Mouse (Mus musculus): ENCODE measurements around the gene Trim11. TPM values are rescaled to one million over a fixed set of nuclear protein-coding genes. Genes with fewer than 3 reads are reported as not detected.

The Trim11 gene
- total and polyA plus RNA-seq, 2 experiments from 2014 or later, result 26.0 to 36.8 TPM

- DNase-seq (ENCODE audit: low spot score) (no peak), ATAC-seq (ENCODE audit: insufficient read depth, low read depth) (no peak)
- H3K4me3 ChIP-seq (ENCODE audit: low read depth, low read length), result no peak overlapping the region
- H3K9me3 ChIP-seq (replicated peaks; ENCODE audit: control insufficient read depth, low read length), result no peaks in the 10 kb centered on the region
- peaks cover 5% of the 10 kb centered on the region; the same call in 1 of the 2 replicates for H3K27me3 ChIP-seq (ENCODE audit: control insufficient read depth, insufficient read depth, low read length)
- 37% methylated on average over 17 of the region's 17 CpGs for WGBS
- no peak overlapping the region for H3K9ac ChIP-seq (replicated peaks; ENCODE audit: low read depth, low read length)
- no peak overlapping the region for H3K4me2 ChIP-seq (ENCODE audit: low read depth, low read length)
- no peak overlapping the region for H3K27ac ChIP-seq (ENCODE audit: low read depth)
- H3K36me3 ChIP-seq (replicated peaks; ENCODE audit: control insufficient read depth, insufficient read depth, low read length), result no peaks in the 10 kb centered on the region
- TF ChIP-seq EP300 (IDR thresholded peaks at IDR 0.05; ENCODE audit: low read depth), result no peak
- H3K4me1 ChIP-seq (ENCODE audit: control insufficient read depth, insufficient read depth), result no peaks in the 10 kb centered on the region
These were observed 14.3 kb upstream of the Trim11 start for GRCm38 (mm10) chr11:58963543-58963942.

GRCm38 (mm10) chr11:58964216-58964615 lies 13.7 kb upstream of the Trim11 start:
- Histone ChIP-seq H3K4me2 (ENCODE audit: low read depth, low read length) (no peak overlapping the region), H3K27me3 (ENCODE audit: control insufficient read depth, insufficient read depth, low read length) (peaks cover 5% of the 10 kb centered on the region; the same call in 1 of the 2 replicates), H3K4me3 (ENCODE audit: low read depth, low read length) (no peak overlapping the region), H3K9me3 (replicated peaks; ENCODE audit: control insufficient read depth, low read length) (no peaks in the 10 kb centered on the region), H3K36me3 (replicated peaks; ENCODE audit: control insufficient read depth, insufficient read depth, low read length) (no peaks in the 10 kb centered on the region), H3K4me1 (ENCODE audit: control insufficient read depth, insufficient read depth) (no peaks in the 10 kb centered on the region), H3K9ac (replicated peaks; ENCODE audit: low read depth, low read length) (no peak overlapping the region), H3K27ac (ENCODE audit: low read depth) (no peak overlapping the region)
- ATAC-seq (ENCODE audit: insufficient read depth, low read depth), result no peak
- no peak for TF ChIP-seq CTCF (IDR thresholded peaks at IDR 0.05; ENCODE audit: low read depth)
- no peak for TF ChIP-seq EP300 (IDR thresholded peaks at IDR 0.05; ENCODE audit: low read depth)
- no peak for DNase-seq (ENCODE audit: low spot score)
- WGBS, result 83% methylated on average over 7 of the region's 7 CpGs

GRCm38 (mm10) chr11:58965001-58965760 lies 12.7 kb upstream of the Trim11 start:
- Histone ChIP-seq H3K4me1 (ENCODE audit: control insufficient read depth, insufficient read depth) (no peaks in the 10 kb centered on the region), H3K27me3 (ENCODE audit: control insufficient read depth, insufficient read depth, low read length) (peaks cover 5% of the 10 kb centered on the region; the same call in 1 of the 2 replicates), H3K9me3 (replicated peaks; ENCODE audit: control insufficient read depth, low read length) (no peaks in the 10 kb centered on the region), H3K36me3 (replicated peaks; ENCODE audit: control insufficient read depth, insufficient read depth, low read length) (no peaks in the 10 kb centered on the region), H3K9ac (replicated peaks; ENCODE audit: low read depth, low read length) (no peak overlapping the region), H3K4me3 (ENCODE audit: low read depth, low read length) (no peak overlapping the region), H3K4me2 (ENCODE audit: low read depth, low read length) (no peak overlapping the region), H3K27ac (ENCODE audit: low read depth) (no peak overlapping the region)
- DNase-seq (ENCODE audit: low spot score) (no peak), ATAC-seq (ENCODE audit: insufficient read depth, low read depth) (no peak)
- TF ChIP-seq EP300 (IDR thresholded peaks at IDR 0.05; ENCODE audit: low read depth) (no peak), CTCF (IDR thresholded peaks at IDR 0.05; ENCODE audit: low read depth) (no peak)
- 39% methylated on average over 12 of the region's 12 CpGs for WGBS

- WGBS, result 100% methylated on average over 1 of the region's 1 CpGs
- no peak overlapping the region for H3K4me3 ChIP-seq (ENCODE audit: low read depth, low read length)
- H3K4me2 ChIP-seq (ENCODE audit: low read depth, low read length), result no peak overlapping the region
- H3K9ac ChIP-seq (replicated peaks; ENCODE audit: low read depth, low read length), result no peak overlapping the region
- no peak overlapping the region for H3K27ac ChIP-seq (ENCODE audit: low read depth)
- TF ChIP-seq CTCF (IDR thresholded peaks at IDR 0.05; ENCODE audit: low read depth) (peak; percentile 73), EP300 (IDR thresholded peaks at IDR 0.05; ENCODE audit: low read depth) (no peak)
- no peaks in the 10 kb centered on the region for H3K9me3 ChIP-seq (replicated peaks; ENCODE audit: control insufficient read depth, low read length)
- DNase-seq (ENCODE audit: low spot score) (no peak), ATAC-seq (ENCODE audit: insufficient read depth, low read depth) (no peak)
- H3K27me3 ChIP-seq (ENCODE audit: control insufficient read depth, insufficient read depth, low read length), result no peaks in the 10 kb centered on the region
- H3K4me1 ChIP-seq (ENCODE audit: control insufficient read depth, insufficient read depth), result no peaks in the 10 kb centered on the region
- H3K36me3 ChIP-seq (replicated peaks; ENCODE audit: control insufficient read depth, insufficient read depth, low read length), result no peaks in the 10 kb centered on the region
These were observed 10.5 kb upstream of the Trim11 start for GRCm38 (mm10) chr11:58967346-58967745.

- no peak overlapping the region for H3K4me2 ChIP-seq (ENCODE audit: low read depth, low read length)
- H3K4me1 ChIP-seq (ENCODE audit: control insufficient read depth, insufficient read depth), result no peaks in the 10 kb centered on the region
- no peak for DNase-seq (ENCODE audit: low spot score)
- no peak overlapping the region for H3K27ac ChIP-seq (ENCODE audit: low read depth)
- no peaks in the 10 kb centered on the region for H3K9me3 ChIP-seq (replicated peaks; ENCODE audit: control insufficient read depth, low read length)
- H3K36me3 ChIP-seq (replicated peaks; ENCODE audit: control insufficient read depth, insufficient read depth, low read length), result no peaks in the 10 kb centered on the region
- H3K27me3 ChIP-seq (ENCODE audit: control insufficient read depth, insufficient read depth, low read length), result no peaks in the 10 kb centered on the region
- WGBS, result 81% methylated on average over 7 of the region's 7 CpGs
- TF ChIP-seq EP300 (IDR thresholded peaks at IDR 0.05; ENCODE audit: low read depth) (no peak), CTCF (IDR thresholded peaks at IDR 0.05; ENCODE audit: low read depth) (no peak)
- H3K4me3 ChIP-seq (ENCODE audit: low read depth, low read length), result no peak overlapping the region
- ATAC-seq (ENCODE audit: insufficient read depth, low read depth), result no peak
- no peak overlapping the region for H3K9ac ChIP-seq (replicated peaks; ENCODE audit: low read depth, low read length)
These were observed 9.3 kb upstream of the Trim11 start for GRCm38 (mm10) chr11:58968551-58968950.

GRCm38 (mm10) chr11:58969027-58969426 lies 8.9 kb upstream of the Trim11 start:
- Histone ChIP-seq H3K4me1 (ENCODE audit: control insufficient read depth, insufficient read depth) (no peaks in the 10 kb centered on the region), H3K9ac (replicated peaks; ENCODE audit: low read depth, low read length) (no peak overlapping the region), H3K27me3 (ENCODE audit: control insufficient read depth, insufficient read depth, low read length) (no peaks in the 10 kb centered on the region), H3K4me2 (ENCODE audit: low read depth, low read length) (no peak overlapping the region), H3K4me3 (ENCODE audit: low read depth, low read length) (no peak overlapping the region), H3K27ac (ENCODE audit: low read depth) (no peak overlapping the region), H3K36me3 (replicated peaks; ENCODE audit: control insufficient read depth, insufficient read depth, low read length) (no peaks in the 10 kb centered on the region), H3K9me3 (replicated peaks; ENCODE audit: control insufficient read depth, low read length) (no peaks in the 10 kb centered on the region)
- 61% methylated on average over 8 of the region's 8 CpGs for WGBS
- no peak for DNase-seq (ENCODE audit: low spot score)
- no peak for TF ChIP-seq EP300 (IDR thresholded peaks at IDR 0.05; ENCODE audit: low read depth)
- TF ChIP-seq CTCF (IDR thresholded peaks at IDR 0.05; ENCODE audit: low read depth), result no peak
- no peak for ATAC-seq (ENCODE audit: insufficient read depth, low read depth)

Measured in heart, postnatal 0 days (tissue).